Mouse (Mus musculus) midbrain, embryonic 16.5 days (tissue): ENCODE results near the gene Rpl38. TPM values are rescaled to one million over a fixed set of nuclear protein-coding genes. Genes with fewer than 3 reads are reported as not detected.

Source experiments
- ATAC-seq: fragments of 200-750 bp; cut with Nextera tagmentation; 2 replicates; pipeline ENCODE4 v1.8.0; 2017; ENCODE audit warnings: moderate TSS enrichment
- H3K27ac ChIP-seq: fragments of 300-500 bp; sonication (generic); 2 replicates; pipeline ENCODE4 v1.5.1; 2014; ENCODE audit warnings: mild to moderate bottlenecking, low read length, mixed read lengths
- H3K27me3 ChIP-seq: fragments of 300-500 bp; sonication (generic); 2 replicates; pipeline ENCODE4 v1.6.1; 2014; ENCODE audit warnings: low read depth, low read length, mixed read lengths; ENCODE audit not compliant: control insufficient read depth, insufficient read depth
- H3K36me3 ChIP-seq: fragments of 300-500 bp; sonication (generic); 2 replicates; pipeline ENCODE4 v1.6.1; 2014; ENCODE audit warnings: mild to moderate bottlenecking, low read length, moderate library complexity, mixed read lengths; ENCODE audit not compliant: control insufficient read depth, insufficient read depth
- H3K4me1 ChIP-seq: fragments of 300-500 bp; sonication (generic); 2 replicates; pipeline ENCODE4 v1.6.1; 2014; ENCODE audit warnings: mild to moderate bottlenecking, low read length, mixed read lengths; ENCODE audit not compliant: control insufficient read depth, insufficient read depth
- H3K4me2 ChIP-seq: fragments of 300-500 bp; sonication (generic); 2 replicates; pipeline ENCODE4 v1.6.1; 2014; ENCODE audit warnings: mild to moderate bottlenecking, low read length, mixed read lengths
- H3K4me3 ChIP-seq: fragments of 300-500 bp; sonication (generic); 2 replicates; pipeline ENCODE4 v1.5.1; 2014; ENCODE audit warnings: low read depth, mild to moderate bottlenecking, low read length, moderate library complexity, mixed read lengths
- H3K9ac ChIP-seq: fragments of 300-500 bp; sonication (generic); 2 replicates; pipeline ENCODE4 v1.6.1; 2014; ENCODE audit warnings: low read depth, low read length, mixed read lengths
- H3K9me3 ChIP-seq: fragments of 300-500 bp; sonication (generic); replicated peaks from 2 replicates; pipeline ENCODE4 v1.6.1; 2014; ENCODE audit warnings: mild to moderate bottlenecking, low read length, mixed read lengths; ENCODE audit not compliant: control insufficient read depth, poor library complexity, severe bottlenecking
- WGBS: fragments of 180-500 bp; shearing (Covaris S2); extraction: QIAGEN DNeasy Blood & Tissue Kit; methylation state at CpG from one replicate; pipeline ENCODE4 v1.1.7; 2014; 5-methylcytosine and 5-hydroxymethylcytosine counted together
- polyA plus RNA-seq: library from polyadenylated mRNA; unstranded; fragments of >200 nt; fragmentation: Nextera tagmentation; extraction: Ambion mirVana; gene quantifications from 2 replicates; pipeline ENCODE4 v1.2.1, GENCODE M21; 2015

Rpl38 gene
- polyA plus RNA-seq, 1 experiment from 2014 or later = 649 TPM

- H3K4me1 ChIP-seq = no peaks in the 10 kb centered on the region
- H3K27me3 ChIP-seq = no peaks in the 10 kb centered on the region
- no peak overlapping the region for H3K27ac ChIP-seq
- no peak for ATAC-seq
- no peaks in the 10 kb centered on the region for H3K9me3 ChIP-seq
- 91% methylated on average over 10 of the region's 10 CpGs for WGBS
- H3K4me2 ChIP-seq = no peak overlapping the region
- H3K4me3 ChIP-seq = no peak overlapping the region
- no peak overlapping the region for H3K9ac ChIP-seq
- H3K36me3 ChIP-seq = no peaks in the 10 kb centered on the region
These were observed 52.2 kb downstream of the Rpl38 start for GRCm38 (mm10) chr11:114720535-114720934.

Other genes with a start within 250 kb of the Rpl38 start
- 29.2 and 30.9 TPM in 2 replicates for gene Ttyh2, start 6.9 kb downstream of the Rpl38 start, polyA plus RNA-seq
- gene Dnaic2, start 58.9 kb downstream of the Rpl38 start, polyA plus RNA-seq = 2.2 and 3.1 TPM in 2 replicates
- 0.47 and 0.67 TPM in 2 replicates for gene Kif19a, start 96.9 kb downstream of the Rpl38 start, polyA plus RNA-seq
- gene Btbd17, start 127.4 kb downstream of the Rpl38 start, polyA plus RNA-seq = 19.6 and 20.6 TPM in 2 replicates
- not detected in 2 replicates for gene Gpr142, start 130.4 kb downstream of the Rpl38 start, polyA plus RNA-seq
- 5.4 and 7.4 TPM in 2 replicates for gene Gprc5c, start 182.6 kb downstream of the Rpl38 start, polyA plus RNA-seq
- 1.2 and 1.3 TPM in 2 replicates for gene Cd300a, start 221.5 kb downstream of the Rpl38 start, polyA plus RNA-seq